Mouse (Mus musculus) gastrocnemius, adult 8-10 months (tissue): ENCODE data around the gene Scrn1. TPM values are rescaled to one million over a fixed set of nuclear protein-coding genes. Genes with fewer than 3 reads are reported as not detected.

Source experiments
- DNase-seq, 2 experiments: peaks; one replicate each; pipeline ENCODE4 v3.0.0; 2022; ENCODE audit warnings: low spot score in 2 of 2
- total RNA-seq, 4 experiments: library from RNA; stranded (reverse); gene quantifications; 2 replicates each; pipeline ENCODE4 v1.2.4; 2022

Scrn1 gene
- total RNA-seq, 4 experiments from 2014 or later: 0.80 to 1.7 (median 1.2) TPM

- peak; percentile 22 for DNase-seq
Measured at GRCm38 (mm10) chr6:54531048-54531481, 35.2 kb downstream of the Scrn1 start.

DNA sequence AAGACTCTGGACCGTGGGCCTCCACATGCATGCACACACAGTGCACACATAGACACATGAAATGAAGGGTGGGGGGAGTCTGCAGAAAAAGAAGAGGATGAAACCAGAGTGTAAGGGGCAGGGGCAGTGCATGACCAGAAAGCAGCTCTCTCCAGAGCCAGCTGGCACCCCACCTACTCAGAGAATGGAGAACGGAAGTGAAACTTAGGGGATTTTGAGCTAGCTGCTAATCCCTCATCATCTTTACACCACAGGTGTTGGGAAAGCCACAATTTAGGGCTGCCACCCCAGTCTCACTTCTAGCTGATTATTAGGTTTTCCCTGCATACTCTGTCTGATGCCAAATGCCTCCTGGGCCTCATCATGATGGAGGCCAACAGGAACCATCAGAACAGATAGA is 36.1 kb downstream of the Scrn1 start:
- no peak for DNase-seq

DNA sequence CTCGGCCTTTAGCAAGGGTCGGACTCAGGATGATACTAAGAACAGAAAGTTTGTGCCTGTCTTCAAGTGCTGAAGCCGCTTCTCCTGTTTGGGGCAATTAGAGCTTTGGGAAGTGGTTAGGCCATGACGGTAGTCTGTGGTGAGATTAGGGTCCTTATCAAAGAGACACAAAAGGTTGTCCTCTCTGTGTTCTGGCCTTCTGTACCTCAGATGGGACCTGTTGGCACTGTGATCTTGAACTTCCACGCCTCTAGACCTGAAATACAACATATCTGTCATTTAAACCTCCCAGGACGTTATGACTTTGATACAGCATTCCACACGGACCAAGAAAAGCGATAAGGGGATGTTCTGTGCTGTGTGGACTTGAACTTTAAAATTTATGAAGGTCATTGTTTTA is 37.6 kb downstream of the Scrn1 start:
- no peak for DNase-seq

DNA sequence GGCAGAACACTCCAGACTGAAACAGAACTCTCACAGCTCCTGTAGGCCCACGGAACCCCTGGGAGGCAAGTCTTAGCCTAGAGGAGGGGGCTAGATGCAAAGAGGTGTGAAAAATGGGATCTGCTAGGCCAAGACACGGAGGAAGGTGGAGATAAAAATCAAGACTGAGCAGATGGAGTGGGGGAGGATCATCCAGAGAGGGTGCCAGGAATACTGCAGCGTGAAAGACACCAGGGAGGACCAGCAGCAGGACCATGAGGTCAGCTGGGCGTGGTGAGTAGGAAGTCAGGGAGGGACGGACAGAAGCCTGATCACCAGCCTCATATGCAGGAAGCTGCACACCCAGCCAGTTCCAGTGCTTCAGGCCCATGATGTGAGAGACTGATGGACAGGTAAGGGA is 47.5 kb downstream of the Scrn1 start:
- DNase-seq: no peak

DNA sequence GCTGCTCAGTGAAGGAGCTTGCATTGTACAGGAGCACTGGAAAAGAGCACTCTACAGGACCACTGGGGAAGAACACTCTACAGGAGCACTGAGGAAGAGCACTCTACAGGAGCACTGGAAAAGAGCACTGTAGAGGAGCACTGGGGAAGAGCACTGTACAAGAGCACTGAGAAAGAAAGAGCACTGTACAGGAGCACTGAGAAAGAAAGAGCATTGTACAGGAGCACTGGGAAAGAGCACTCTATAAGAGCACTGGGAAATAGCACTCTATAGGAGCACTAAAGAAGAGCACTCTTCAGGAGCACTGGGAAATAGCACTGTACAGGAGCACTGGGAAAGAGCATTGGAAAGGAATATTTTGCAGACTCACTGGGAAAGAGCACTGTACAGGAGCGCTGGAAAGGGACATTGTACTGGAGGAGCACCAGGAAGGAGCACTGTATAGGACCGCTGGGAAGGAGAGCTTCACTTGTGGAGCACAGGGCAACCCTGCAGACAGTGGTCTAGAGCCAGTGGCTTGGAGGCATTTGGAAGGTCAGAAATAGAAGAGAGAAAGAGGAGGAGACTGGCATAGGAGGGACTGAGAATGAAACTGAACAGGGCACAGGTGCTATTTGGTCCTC is 49.7 kb downstream of the Scrn1 start:
- DNase-seq: no peak

GRCm38 (mm10) chr6:54512256-54512655 is 54.0 kb downstream of the Scrn1 start:
- no peak for DNase-seq

DNA sequence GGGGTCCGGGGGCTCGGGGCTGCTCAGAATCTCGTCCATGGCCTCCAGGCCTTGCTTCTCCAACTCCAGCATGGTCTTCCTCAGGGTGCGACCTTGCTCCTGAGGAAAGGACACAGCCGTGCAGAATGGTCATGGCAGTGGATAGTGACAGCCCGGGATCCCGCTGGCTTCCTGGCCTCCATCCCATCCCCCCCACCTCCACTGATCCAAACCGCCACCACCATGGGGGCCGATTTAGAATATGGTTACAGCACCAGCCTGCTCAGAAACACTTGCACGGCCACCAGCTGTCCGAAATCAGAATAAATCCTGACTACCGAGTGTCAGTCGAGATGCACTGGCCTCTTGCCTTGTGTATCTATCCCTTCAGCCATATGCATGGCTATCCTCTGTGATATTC is 57.0 kb downstream of the Scrn1 start:
- no peak for DNase-seq

GRCm38 (mm10) chr6:54508256-54508793 is 58.0 kb downstream of the Scrn1 start:
- DNase-seq: no peak

DNA sequence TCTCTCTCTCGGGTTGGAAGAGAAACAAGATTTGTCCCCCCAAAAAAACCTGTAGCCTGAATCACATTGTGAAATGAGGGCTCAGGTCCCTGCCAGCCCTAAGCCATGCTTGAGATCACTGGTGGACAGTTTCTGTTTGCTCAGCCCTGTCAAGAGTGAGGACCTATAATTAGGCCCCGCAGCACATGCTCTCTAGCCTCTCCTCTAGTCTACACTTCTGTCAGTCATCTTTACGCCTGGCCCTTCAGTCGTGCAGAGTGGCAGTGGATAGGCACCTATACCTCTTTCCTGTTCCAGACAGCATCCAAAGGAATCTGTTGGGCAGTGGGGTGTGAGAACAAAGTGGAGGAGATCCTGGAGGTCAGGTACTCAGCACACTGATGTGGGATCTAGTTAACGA is 58.5 kb downstream of the Scrn1 start:
- no peak for DNase-seq

DNA sequence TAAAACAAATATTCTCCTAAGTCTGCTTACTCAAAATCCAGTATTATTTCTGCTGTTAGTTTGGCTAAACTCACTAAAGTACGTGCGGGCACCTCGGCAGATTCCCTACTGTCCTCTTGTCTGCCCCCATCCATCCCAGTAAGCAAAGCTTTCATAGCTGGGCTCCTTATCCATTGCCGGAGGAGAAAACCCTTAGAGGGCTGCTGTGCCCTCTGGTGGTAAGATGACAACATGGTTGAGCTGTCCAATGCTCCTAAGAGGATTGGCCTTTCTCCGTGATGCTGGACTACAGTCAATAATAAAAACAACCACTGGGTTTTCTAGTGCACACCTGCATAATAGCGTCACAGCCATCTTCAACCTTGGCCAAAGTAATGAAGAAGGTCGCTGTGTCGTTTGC is 59.3 kb downstream of the Scrn1 start:
- peak in 1 of 2 experiments; percentile 26 for DNase-seq

- DNase-seq: no peak
Measured at GRCm38 (mm10) chr6:54506318-54506717, 60.0 kb downstream of the Scrn1 start.

GRCm38 (mm10) chr6:54502661-54503115 is 63.6 kb downstream of the Scrn1 start:
- DNase-seq: no peak

- no peak for DNase-seq
Measured at GRCm38 (mm10) chr6:54496214-54496613, 70.1 kb downstream of the Scrn1 start.

GRCm38 (mm10) chr6:54494612-54495398 is 71.5 kb downstream of the Scrn1 start:
- DNase-seq: no peak

DNA sequence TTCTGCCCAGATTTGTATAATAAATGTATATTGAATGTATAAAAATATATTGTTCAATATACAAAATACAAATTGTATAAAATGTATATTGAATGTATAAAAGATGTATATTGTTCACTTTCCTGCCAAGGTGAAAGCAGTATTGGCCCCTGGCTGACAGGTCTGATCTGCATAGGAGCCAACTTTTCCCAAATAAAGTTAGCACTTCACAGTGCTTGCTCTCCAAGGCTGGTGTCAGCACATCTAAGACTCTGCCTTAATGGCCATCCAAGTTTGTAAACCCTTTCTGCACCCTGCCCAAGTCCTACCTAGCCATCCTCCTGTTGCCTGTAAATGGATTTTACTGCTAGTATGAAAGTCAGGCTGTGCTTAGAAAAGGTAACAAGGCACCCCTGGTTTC is 72.2 kb downstream of the Scrn1 start:
- DNase-seq: no peak

- DNase-seq: no peak
Measured at GRCm38 (mm10) chr6:54491074-54491473, 75.2 kb downstream of the Scrn1 start.

- DNase-seq: no peak
Measured at GRCm38 (mm10) chr6:54485973-54486569, 80.2 kb downstream of the Scrn1 start.

GRCm38 (mm10) chr6:54485435-54485901 is 80.8 kb downstream of the Scrn1 start:
- DNase-seq: no peak

DNA sequence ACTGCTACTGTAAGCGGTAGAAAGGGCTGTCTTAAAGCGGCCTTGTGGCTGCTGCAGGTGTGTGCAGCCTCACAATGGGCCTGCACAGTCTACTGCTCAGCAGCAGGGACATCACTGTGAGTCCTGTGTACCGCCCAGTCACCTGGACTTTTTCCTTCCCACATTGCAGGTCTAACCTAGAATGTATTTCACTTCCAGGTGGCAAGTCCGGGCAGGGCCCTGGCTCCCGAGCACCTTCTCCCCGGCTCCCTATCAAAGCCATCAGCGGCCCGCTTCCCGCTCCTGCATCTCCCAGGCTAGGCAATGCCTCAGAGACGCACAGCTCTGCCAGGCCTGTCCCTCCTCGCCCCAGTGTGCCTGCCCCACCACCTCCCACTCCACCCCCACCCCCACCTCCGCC is 81.3 kb downstream of the Scrn1 start:
- DNase-seq: no peak

GRCm38 (mm10) chr6:54481390-54482112 is 84.7 kb downstream of the Scrn1 start:
- DNase-seq: no peak

- DNase-seq: no peak
Measured at GRCm38 (mm10) chr6:54478646-54479324, 87.5 kb downstream of the Scrn1 start.
